Mouse (Mus musculus) cerebellum, adult 18-20 months (tissue): ENCODE measurements around the gene Sephs2.

ENCODE experiments used
- DNase-seq, 2 experiments: peaks; one replicate each; pipeline ENCODE4 v3.0.0; 2021

Gene Sephs2

GRCm38 (mm10) chr7:127273925-127274789 is at the start of gene Sephs2:
Sephs2 (minus strand) TSS chr7:127274055.
- DNase-seq, result peak; percentile 94 to 97

GRCm38 (mm10) chr7:127322085-127322484 is 48.2 kb upstream of the Sephs2 start:
- DNase-seq, result peak in 1 of 2 experiments; percentile 15

GRCm38 (mm10) chr7:127321106-127321505 is 47.3 kb upstream of the Sephs2 start:
- no peak for DNase-seq

GRCm38 (mm10) chr7:127313912-127314311 is 40.1 kb upstream of the Sephs2 start:
- DNase-seq, result no peak

GRCm38 (mm10) chr7:127309951-127310350 is 36.1 kb upstream of the Sephs2 start:
- DNase-seq, result no peak

GRCm38 (mm10) chr7:127308887-127309286 is 35.0 kb upstream of the Sephs2 start:
- DNase-seq, result peak; percentile 55 to 66

GRCm38 (mm10) chr7:127308431-127308830 is 34.6 kb upstream of the Sephs2 start:
- DNase-seq, result no peak

- no peak for DNase-seq
Measured at GRCm38 (mm10) chr7:127297586-127298193, 23.8 kb upstream of the Sephs2 start.

GRCm38 (mm10) chr7:127296786-127297555 is 23.1 kb upstream of the Sephs2 start:
- DNase-seq, result no peak

GRCm38 (mm10) chr7:127296098-127296497 is 22.2 kb upstream of the Sephs2 start, which contains the start of gene Itgal:
Itgal (plus strand) TSS chr7:127296260.
- no peak for DNase-seq

GRCm38 (mm10) chr7:127290142-127290541 is 16.3 kb upstream of the Sephs2 start:
- no peak for DNase-seq

- no peak for DNase-seq
Measured at GRCm38 (mm10) chr7:127289306-127289705, 15.5 kb upstream of the Sephs2 start.

- no peak for DNase-seq
Measured at GRCm38 (mm10) chr7:127287940-127288339, 14.1 kb upstream of the Sephs2 start.

- no peak for DNase-seq
Measured at GRCm38 (mm10) chr7:127285154-127285553, 11.3 kb upstream of the Sephs2 start.

- no peak for DNase-seq
Measured at GRCm38 (mm10) chr7:127282190-127282589, 8.3 kb upstream of the Sephs2 start.

GRCm38 (mm10) chr7:127281114-127281513 is 7.3 kb upstream of the Sephs2 start:
- DNase-seq, result no peak

GRCm38 (mm10) chr7:127280092-127280491 is 6.2 kb upstream of the Sephs2 start:
- no peak for DNase-seq

GRCm38 (mm10) chr7:127278311-127278710 is 4.5 kb upstream of the Sephs2 start:
- DNase-seq, result no peak

- DNase-seq, result no peak
Measured at GRCm38 (mm10) chr7:127276519-127276961, 2.7 kb upstream of the Sephs2 start.

GRCm38 (mm10) chr7:127273118-127273923 is 534 bp downstream of the Sephs2 start:
- peak; percentile 43 to 48 for DNase-seq

GRCm38 (mm10) chr7:127272566-127272965 is 1.3 kb downstream of the Sephs2 start:
- DNase-seq, result no peak

- DNase-seq, result no peak
Measured at GRCm38 (mm10) chr7:127271093-127271492, 2.8 kb downstream of the Sephs2 start.
